Comparison of ENCODE assay signal across 8 mouse cellular contexts in the genomic region with DNA sequence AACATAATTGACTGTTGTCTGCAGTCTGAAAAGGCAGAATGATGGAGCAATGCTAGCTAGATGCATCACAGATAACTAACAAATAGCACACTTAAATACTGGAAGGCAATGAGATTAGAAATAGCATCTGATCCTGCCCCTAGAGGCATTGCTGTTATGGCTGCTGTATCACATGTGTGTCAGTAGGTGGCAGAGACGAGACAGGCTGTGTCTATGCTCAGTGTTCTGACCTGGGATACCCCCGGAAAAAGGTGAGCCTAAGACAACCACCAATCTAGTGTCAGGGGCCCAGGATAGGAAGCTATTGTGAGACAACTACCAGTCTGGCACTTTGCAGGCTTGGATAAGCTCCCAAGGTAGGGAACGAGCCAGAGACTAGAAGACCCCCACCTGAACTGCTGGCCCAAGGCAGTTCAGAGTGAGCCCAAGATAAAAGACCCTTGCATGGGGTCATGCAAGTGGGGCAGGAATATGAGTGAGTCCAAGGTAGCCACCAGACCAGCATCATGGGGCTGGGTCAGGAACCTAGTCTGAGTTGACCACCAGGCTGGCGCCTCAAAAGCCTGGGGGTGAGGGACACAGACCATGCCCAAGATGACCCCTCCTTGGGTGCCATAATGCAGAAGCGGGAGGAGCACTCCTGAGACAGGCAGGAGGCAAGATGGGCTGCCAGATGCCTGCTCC. TPM values are rescaled to one million over a fixed set of nuclear protein-coding genes. Genes with fewer than 3 reads are reported as not detected.
DNase-seq lines count a peak whose midpoint lies in the region; ATAC-seq and TF ChIP-seq lines count a peak whose summit lies in the region.

No protein-coding gene starts in this region.

- no peak overlapping the region for H3K27ac ChIP-seq in heart, adult 2 months
- no peak overlapping the region for H3K27ac ChIP-seq in heart, embryonic 12.5 days (ENCODE audit: poor library complexity, severe bottlenecking)
- no peak overlapping the region for H3K27ac ChIP-seq in ES-E14 (ENCODE audit: insufficient read depth, low read depth, low read length, poor library complexity, severe bottlenecking)
- no peak overlapping the region for H3K27ac ChIP-seq in embryonic facial prominence, embryonic 14.5 days (replicated peaks; ENCODE audit: low read depth, low read length)
- H3K27ac ChIP-seq in layer of hippocampus, adult 2 months = no peak overlapping the region

- H3K36me3 ChIP-seq in heart, adult 2 months (ENCODE audit: control insufficient read depth, insufficient read depth, low read length) = no peaks in the 10 kb centered on the region
- no peaks in the 10 kb centered on the region for H3K36me3 ChIP-seq in heart, embryonic 12.5 days
- H3K36me3 ChIP-seq in ES-E14 (ENCODE audit: control insufficient read depth, insufficient read depth, low read length, poor library complexity, severe bottlenecking) = no peaks in the 10 kb centered on the region
- H3K36me3 ChIP-seq in embryonic facial prominence, embryonic 14.5 days (ENCODE audit: control insufficient read depth, insufficient read depth, low read length) = no peaks in the 10 kb centered on the region

- no peak overlapping the region for H3K4me3 ChIP-seq in heart, adult 2 months
- no peak overlapping the region for H3K4me3 ChIP-seq in heart, embryonic 12.5 days
- no peak overlapping the region for H3K4me3 ChIP-seq in ES-E14 (ENCODE audit: insufficient read depth in 1 of 2, low read depth in 1 of 2, low read length in 2 of 2, poor library complexity in 1 of 2, severe bottlenecking in 1 of 2)
- H3K4me3 ChIP-seq in embryonic facial prominence, embryonic 14.5 days (ENCODE audit: low read depth, low read length) = no peak overlapping the region
- no peak overlapping the region for H3K4me3 ChIP-seq in layer of hippocampus, adult 2 months

- H3K4me1 ChIP-seq in heart, adult 2 months (ENCODE audit: control insufficient read depth, insufficient read depth, low read length) = peaks cover 2% of the 10 kb centered on the region; the same call in 1 of the 2 replicates
- 0 out of 2 replicates have a peak, but pooled peaks cover 3% of the 10 kb centered on the region for H3K4me1 ChIP-seq in heart, embryonic 12.5 days (replicated peaks)
- H3K4me1 ChIP-seq in ES-E14 (ENCODE audit: control insufficient read depth in 2 of 2, insufficient read depth in 2 of 2, low read length in 2 of 2, poor library complexity in 1 of 2) = peaks cover 7% of the 10 kb centered on the region in 2 experiments
- no peaks in the 10 kb centered on the region for H3K4me1 ChIP-seq in embryonic facial prominence, embryonic 14.5 days (ENCODE audit: control insufficient read depth, insufficient read depth, low read length)

- no peak; the same call in 1 of the 2 replicates for ATAC-seq in heart, embryonic 12.5 days (ENCODE audit: insufficient number of reproducible peaks, low FRiP score)
- ATAC-seq in embryonic facial prominence, embryonic 14.5 days (ENCODE audit: low read depth) = no peak

- in situ Hi-C loops in ES-E14 (cut with MboI; ENCODE audit: low sequenced_read_pairs in 2 of 2, unreplicated experiment in 2 of 2) = loop anchor here (10.0 to 25.0 kb wide), 2 partner anchors 336 to 344 kb away; a partner anchor contains a TSS

- 60% methylated on average over 5 of the region's 5 CpGs for WGBS in heart, adult 2 months
- WGBS in heart, embryonic 12.5 days = 58% methylated on average over 5 of the region's 5 CpGs
- WGBS in embryonic facial prominence, embryonic 14.5 days = 60% methylated on average over 5 of the region's 5 CpGs

- TF ChIP-seq CTCF in heart, adult 2 months (IDR thresholded peaks at IDR 0.05) = peak; percentile 88
- TF ChIP-seq CTCF in layer of hippocampus, adult 2 months (conservative IDR thresholded peaks at IDR 0.05) = peak; percentile 91

- no peaks in the 10 kb centered on the region for H3K27me3 ChIP-seq in heart, adult 2 months (ENCODE audit: control insufficient read depth, insufficient read depth, low read length)
- H3K27me3 ChIP-seq in heart, embryonic 12.5 days (replicated peaks) = no peaks in the 10 kb centered on the region
- no peaks in the 10 kb centered on the region for H3K27me3 ChIP-seq in embryonic facial prominence, embryonic 14.5 days (replicated peaks; ENCODE audit: control insufficient read depth, insufficient read depth, low read length)

- no peaks in the 10 kb centered on the region for H3K9me3 ChIP-seq in heart, embryonic 12.5 days (replicated peaks)
- H3K9me3 ChIP-seq in ES-E14 (ENCODE audit: control insufficient read depth, insufficient read depth, low read depth, low read length) = no peaks in the 10 kb centered on the region
- H3K9me3 ChIP-seq in embryonic facial prominence, embryonic 14.5 days (ENCODE audit: control insufficient read depth, low read length) = no peaks in the 10 kb centered on the region

- TF ChIP-seq POLR2A in heart, adult 2 months (IDR thresholded peaks at IDR 0.05; ENCODE audit: insufficient read depth, low read depth, low read length) = no peak

- 0 out of 2 replicates have a peak, but pooled peaks have one; percentile 60 for TF ChIP-seq EP300 in heart, adult 2 months (IDR thresholded peaks at IDR 0.05; ENCODE audit: insufficient read depth, low read depth, low read length)

- H3K4me2 ChIP-seq in heart, embryonic 12.5 days = no peak overlapping the region
- no peak overlapping the region for H3K4me2 ChIP-seq in embryonic facial prominence, embryonic 14.5 days (ENCODE audit: low read depth, low read length)

- intact Hi-C loops in heart, adult 2 months (cut with DNase I) = loop anchor here (1.0 kb wide), 1 partner anchor 135 kb away; no protein-coding TSS in a partner anchor

- H3K79me2 ChIP-seq in heart, adult 2 months (replicated peaks; ENCODE audit: control insufficient read depth, insufficient read depth, low read length) = no peaks in the 10 kb centered on the region

- peak in 1 of 2 experiments; percentile 20 for DNase-seq in heart, adult 2 months
- peak; percentile 60 for DNase-seq in A20 (ENCODE audit: low read depth, low spot score)
- no peak for DNase-seq in ES-E14 (ENCODE audit: low read depth, low spot score)
- DNase-seq in embryonic facial prominence, embryonic 14.5 days (ENCODE audit: low spot score) = peak; percentile 51
- DNase-seq in layer of hippocampus, adult 2 months (ENCODE audit: low spot score in 2 of 2) = peak; percentile 15 to 39
- peak; percentile 57 for DNase-seq in retina, embryonic 14.5 days (ENCODE audit: low spot score)
- no peak for DNase-seq in T-cell, adult 2 months (ENCODE audit: low spot score)

- no peak overlapping the region for H3K9ac ChIP-seq in heart, adult 2 months (ENCODE audit: low read depth, low read length)
- H3K9ac ChIP-seq in heart, embryonic 12.5 days = no peak overlapping the region
- H3K9ac ChIP-seq in ES-E14 (ENCODE audit: insufficient read depth, low read depth, low read length, poor library complexity, severe bottlenecking) = no peak overlapping the region
- no peak overlapping the region for H3K9ac ChIP-seq in embryonic facial prominence, embryonic 14.5 days (ENCODE audit: low read depth, low read length)

TF ChIP-seq in ES-E14, 5 proteins besides CTCF, POLR2A, EP300 and RAD21:
- TF ChIP-seq ZNF384 (IDR thresholded peaks at IDR 0.05; ENCODE audit: low read depth, low read length) = no peak
- TF ChIP-seq ZC3H11A (IDR thresholded peaks at IDR 0.05; ENCODE audit: borderline replicate concordance, low read depth, low read length) = peak; percentile 84; the same call in 1 of the 2 replicates
TF ChIP-seq in ES-E14: peak in this region for 1.

RNA-seq across cellular contexts. Expression of a gene that starts 41.8 kb away (rescaled TPM):
- total RNA-seq in heart, adult 2 months (2021) = 10 to 100 TPM; 30.3 to 30.9 TPM
- polyA plus RNA-seq in heart, adult 2 months (2012; rRNA removed) = 3.1 and 6.6 TPM in 2 replicates
- 22.1 and 23.8 TPM in 2 replicates for polyA plus RNA-seq in heart, embryonic 12.5 days (2016; fragmentation: Nextera tagmentation; extraction: Ambion mirVana)
- 12.4 TPM in 2 replicates for total RNA-seq in ES-E14 (2012; rRNA removed)
- polyA plus RNA-seq in embryonic facial prominence, embryonic 14.5 days (2014; fragmentation: Nextera tagmentation; extraction: Ambion mirVana) = 23.1 and 24.0 TPM in 2 replicates
- 10 to 100 TPM; 37.0 to 37.6 TPM for total RNA-seq in layer of hippocampus, adult 2 months (2021)

RNA-seq across cellular contexts. Expression of a gene that starts 55.9 kb away (rescaled TPM):
- total RNA-seq in heart, adult 2 months (2021) = 1 to 10 TPM; 4.1 to 4.7 TPM
- 2.1 and 6.6 TPM in 2 replicates for polyA plus RNA-seq in heart, adult 2 months (2012; rRNA removed)
- not detected in 2 replicates for polyA plus RNA-seq in heart, embryonic 12.5 days (2016; fragmentation: Nextera tagmentation; extraction: Ambion mirVana)
- not detected in 2 replicates for total RNA-seq in ES-E14 (2012; rRNA removed)
- not detected in 2 replicates for polyA plus RNA-seq in embryonic facial prominence, embryonic 14.5 days (2014; fragmentation: Nextera tagmentation; extraction: Ambion mirVana)
- not detected for total RNA-seq in layer of hippocampus, adult 2 months (2021)

Comparison
In these comparisons a context has a peak if more than half of its experiments do, and no peak if none do; other contexts are left out.
1. DNase-seq: peak in A20 (single experiment), embryonic facial prominence, embryonic 14.5 days (single experiment), layer of hippocampus, adult 2 months (2 of 2) and retina, embryonic 14.5 days (single experiment); none in ES-E14 (single experiment) and T-cell, adult 2 months (single experiment).